Mouse (Mus musculus) ES-Bruce4 (cell line): ENCODE results near the gene Iffo2.

Source experiments
- CTCF ChIP-seq: IDR thresholded peaks from one replicate; pipeline ENCODE4 v1.8.1; 2011; ENCODE audit warnings: low read depth, low read length
- EP300 ChIP-seq: IDR thresholded peaks from 2 replicates; pipeline ENCODE4 v1.6.1; 2011; ENCODE audit warnings: low read depth, low read length; ENCODE audit not compliant: insufficient read depth
- POLR2A ChIP-seq: IDR thresholded peaks from one replicate; pipeline ENCODE4 v1.8.1; 2011; ENCODE audit warnings: low read length; ENCODE audit not compliant: insufficient read depth

DNA sequence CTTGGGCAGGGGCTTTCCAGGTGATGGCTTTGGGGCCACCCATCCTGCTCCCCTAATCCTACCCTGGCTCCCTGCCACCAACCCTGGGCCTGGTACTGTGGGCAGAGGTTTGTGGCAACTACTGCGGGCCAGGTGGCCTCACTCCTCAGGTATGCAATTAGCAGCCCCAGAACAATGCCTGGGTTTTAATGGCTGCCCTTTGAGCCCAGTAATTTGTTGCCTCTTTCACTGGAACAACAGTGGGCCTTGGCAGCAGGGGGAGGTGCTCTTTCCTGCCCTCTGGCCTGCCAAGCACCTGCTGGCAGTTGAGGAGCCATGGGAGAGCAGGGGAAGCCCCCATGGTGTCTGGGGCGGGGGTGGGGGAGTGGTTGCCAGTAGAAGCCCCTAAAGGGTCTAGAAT is 21.3 kb upstream of the Iffo2 start:
- TF ChIP-seq POLR2A: no peak
- TF ChIP-seq CTCF: no peak
- TF ChIP-seq EP300: no peak
